Mouse (Mus musculus) MEL (cell line): Measurements from ENCODE around the gene Mr1.

Experiments
- POLR2A ChIP-seq, 2 experiments: IDR thresholded peaks; 2 replicates each; pipeline ENCODE4 v1.6.1; 2011 to 2012; ENCODE audit warnings: low read length in 2 of 2, mild to moderate bottlenecking in 2 of 2, control low read depth in 1 of 2, improper control_type of control experiment in 1 of 2, low read depth in 1 of 2, moderate library complexity in 1 of 2; ENCODE audit not compliant: control insufficient read depth in 1 of 2, insufficient read depth in 1 of 2, poor library complexity in 1 of 2
- ZC3H11A ChIP-seq: IDR thresholded peaks from 2 replicates; pipeline ENCODE4 v1.6.1; 2012; ENCODE audit warnings: low read depth, mild to moderate bottlenecking, inconsistent platforms, low read length, improper control_type of control experiment

DNA sequence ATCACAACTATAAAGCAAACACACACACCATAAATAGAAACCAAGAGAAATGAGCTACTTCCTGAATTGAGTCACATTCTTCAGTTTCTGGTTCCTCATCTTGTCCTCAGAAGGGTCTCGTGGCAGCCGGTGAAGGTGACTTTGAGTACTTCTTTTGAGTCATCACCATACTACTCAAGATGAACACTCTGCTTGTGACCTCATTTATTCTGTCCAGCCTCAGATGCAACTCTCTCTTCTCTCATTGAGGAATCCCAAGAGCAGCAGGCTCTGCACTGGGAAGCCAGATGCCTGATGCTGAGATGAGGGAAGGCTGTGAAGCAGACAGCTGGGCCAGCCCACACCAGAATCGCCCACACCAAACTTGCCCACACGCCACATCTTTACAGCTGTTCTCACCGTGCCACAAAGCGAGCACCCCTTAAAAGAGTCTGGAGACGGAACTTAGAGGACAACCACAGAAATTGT lies 55.2 kb downstream of the Mr1 start:
- TF ChIP-seq ZC3H11A (no peak), POLR2A (IDR thresholded peaks at IDR 0.05; ENCODE audit: control insufficient read depth in 1 of 2, insufficient read depth in 1 of 2, low read depth in 1 of 2, low read length in 2 of 2, poor library complexity in 1 of 2) (no peak)
